Mouse (Mus musculus) embryo, embryonic 10 days (tissue): ENCODE measurements around the gene Nhej1.

Source experiments
- DNase-seq: peaks from one replicate; pipeline ENCODE4 v3.0.0-alpha.2; 2015; ENCODE audit warnings: low spot score

Nhej1 gene

DNA sequence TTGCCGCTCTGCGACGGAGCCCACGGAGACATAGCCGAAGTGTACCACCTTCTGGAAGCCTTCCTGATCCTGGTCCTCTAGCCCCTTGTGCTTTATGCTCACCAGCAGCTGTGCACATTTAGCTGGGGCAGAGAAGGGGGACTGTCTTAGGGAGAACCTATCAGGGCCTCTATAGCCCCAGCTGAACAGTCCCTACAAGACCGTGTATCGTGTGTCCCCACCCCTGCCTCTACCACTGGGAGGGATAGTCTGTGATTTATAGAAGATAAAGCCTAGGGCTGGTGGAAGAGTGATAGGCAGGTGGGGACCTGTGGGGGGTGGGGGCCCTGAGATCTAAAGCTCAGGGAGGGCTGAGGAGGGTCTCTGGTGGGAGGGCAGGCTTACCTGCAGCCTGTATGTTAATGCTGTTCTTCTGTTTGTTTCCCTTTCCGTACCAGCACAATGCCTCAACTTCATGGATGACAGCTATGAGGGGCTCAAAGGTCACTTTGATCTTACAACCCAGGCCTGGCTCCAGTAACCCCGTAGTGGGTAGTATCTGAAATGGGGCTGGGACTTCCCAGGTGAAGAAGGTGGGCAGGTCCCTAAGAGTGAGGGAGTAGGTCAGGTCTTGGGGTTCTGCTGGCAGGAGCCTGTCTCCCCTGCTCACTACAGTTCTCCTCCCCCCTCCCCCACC is 197.2 kb downstream of the Nhej1 start:
- no peak for DNase-seq

DNA sequence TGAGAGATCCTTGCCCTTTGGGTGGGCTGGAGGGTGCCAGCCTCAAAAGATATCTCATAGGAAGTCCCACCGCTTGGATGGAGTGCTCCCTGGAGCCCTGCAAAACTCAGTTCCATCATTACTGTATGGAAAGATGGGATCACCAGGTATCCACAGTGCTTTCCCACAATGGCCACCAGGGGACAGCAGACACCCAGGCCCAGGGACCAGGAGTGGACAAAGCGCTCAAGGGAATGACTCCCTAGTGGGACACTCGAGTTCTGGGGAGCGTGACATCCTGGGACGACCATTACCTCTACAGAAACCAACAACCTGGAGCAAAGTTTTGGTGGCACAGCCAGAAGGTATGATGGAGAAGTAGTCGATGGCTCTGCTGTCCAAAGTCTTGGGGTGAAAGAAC is 198.3 kb downstream of the Nhej1 start:
- DNase-seq, result peak; percentile 63

DNA sequence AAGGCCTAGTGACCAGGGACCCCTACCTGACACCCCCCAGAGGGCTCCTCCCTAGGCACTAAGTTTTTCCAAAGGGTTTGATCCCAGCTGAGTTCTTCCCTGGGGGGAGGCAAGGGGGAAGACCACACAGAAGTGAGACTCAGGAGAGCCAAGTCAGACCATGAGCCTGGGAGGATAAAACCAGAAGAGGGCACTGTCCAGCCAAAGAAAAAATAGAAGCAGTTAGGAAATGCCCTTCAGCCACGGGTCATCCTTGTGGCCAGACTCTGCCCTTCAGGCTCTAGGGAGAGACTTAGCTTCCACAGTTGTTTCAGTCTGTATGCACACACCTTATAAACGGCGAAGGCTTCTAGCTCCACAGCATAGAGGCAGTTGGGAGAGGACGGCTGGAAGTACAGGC is 200.5 kb downstream of the Nhej1 start:
- peak; percentile 9 for DNase-seq
